Mouse (Mus musculus) lung, embryonic 16.5 days (tissue): ENCODE measurements at regions not wholly inside any gene's neighbourhood (a gene's known extent, or its start where the extent isn't known, plus 50 kb on each side); places are given as distances from the start of the nearest gene placed in this dataset.

Experiments used
- ATAC-seq: fragments of 200-750 bp; cut with Nextera tagmentation; 2 replicates; pipeline ENCODE4 v1.8.0; 2017; ENCODE audit warnings: low read depth, mild to moderate bottlenecking, moderate library complexity
- H3K27ac ChIP-seq: fragments of 300-500 bp; sonication (generic); 2 replicates; pipeline ENCODE4 v1.5.1; 2014; ENCODE audit warnings: mild to moderate bottlenecking, control low read depth, low read length
- H3K27me3 ChIP-seq: fragments of 300-500 bp; sonication (generic); 2 replicates; pipeline ENCODE4 v1.6.1; 2014; ENCODE audit warnings: low read depth, low read length, mixed read lengths; ENCODE audit not compliant: control insufficient read depth, insufficient read depth
- H3K36me3 ChIP-seq: fragments of 300-500 bp; sonication (generic); 2 replicates; pipeline ENCODE4 v1.6.1; 2014; ENCODE audit warnings: low read length; ENCODE audit not compliant: control insufficient read depth, insufficient read depth
- H3K4me1 ChIP-seq: fragments of 300-500 bp; sonication (generic); replicated peaks from 2 replicates; pipeline ENCODE4 v1.6.1; 2014; ENCODE audit warnings: low read length, mixed read lengths; ENCODE audit not compliant: control insufficient read depth, insufficient read depth
- H3K4me2 ChIP-seq: fragments of 300-500 bp; sonication (generic); 2 replicates; pipeline ENCODE4 v1.6.1; 2014; ENCODE audit warnings: low read depth, low read length, control low read depth
- H3K4me3 ChIP-seq: fragments of 300-500 bp; sonication (generic); 2 replicates; pipeline ENCODE4 v1.5.1; 2014; ENCODE audit warnings: mild to moderate bottlenecking, low read length, control low read depth
- H3K9ac ChIP-seq: fragments of 300-500 bp; sonication (generic); 2 replicates; pipeline ENCODE4 v1.6.1; 2014; ENCODE audit warnings: low read length, control low read depth
- H3K9me3 ChIP-seq: fragments of 300-500 bp; sonication (generic); 2 replicates; pipeline ENCODE4 v1.6.1; 2016; ENCODE audit warnings: low read length; ENCODE audit not compliant: control insufficient read depth
- WGBS: fragments of 180-500 bp; shearing (Covaris S2); extraction: QIAGEN DNeasy Blood & Tissue Kit; methylation state at CpG from one replicate; pipeline ENCODE4 v1.1.7; 2014; 5-methylcytosine and 5-hydroxymethylcytosine counted together

- Histone ChIP-seq H3K4me2 (no peak overlapping the region), H3K4me1 (no peaks in the 10 kb centered on the region), H3K36me3 (no peaks in the 10 kb centered on the region), H3K4me3 (no peak overlapping the region), H3K27ac (no peak overlapping the region), H3K27me3 (no peaks in the 10 kb centered on the region), H3K9me3 (no peaks in the 10 kb centered on the region), H3K9ac (no peak overlapping the region)
- 95% methylated on average over 2 of the region's 2 CpGs for WGBS
- ATAC-seq, result no peak
Observed at GRCm38 (mm10) chr16:55547095-55547494, 249.3 kb upstream of the Zpld1 start.

- Histone ChIP-seq H3K9me3 (no peaks in the 10 kb centered on the region), H3K4me2 (no peak overlapping the region), H3K9ac (no peak overlapping the region), H3K4me3 (no peak overlapping the region), H3K27ac (no peak overlapping the region), H3K4me1 (no peaks in the 10 kb centered on the region), H3K27me3 (no peaks in the 10 kb centered on the region), H3K36me3 (no peaks in the 10 kb centered on the region)
- 78% methylated on average over 3 of the region's 3 CpGs for WGBS
- ATAC-seq, result no peak
Observed at GRCm38 (mm10) chr16:55540336-55541015, 242.7 kb upstream of the Zpld1 start.

- Histone ChIP-seq H3K4me3 (no peak overlapping the region), H3K36me3 (no peaks in the 10 kb centered on the region), H3K9ac (no peak overlapping the region), H3K27me3 (no peaks in the 10 kb centered on the region), H3K4me1 (no peaks in the 10 kb centered on the region), H3K4me2 (no peak overlapping the region), H3K27ac (no peak overlapping the region), H3K9me3 (no peaks in the 10 kb centered on the region)
- WGBS, result 57% methylated on average over 1 of the region's 1 CpGs
- no peak for ATAC-seq
Observed at GRCm38 (mm10) chr16:55539179-55539578, 241.4 kb upstream of the Zpld1 start.

- H3K27ac ChIP-seq, result no peak overlapping the region
- H3K4me1 ChIP-seq, result no peaks in the 10 kb centered on the region
- H3K4me3 ChIP-seq, result no peak overlapping the region
- no peak for ATAC-seq
- WGBS, result 67% methylated on average over 5 of the region's 5 CpGs
- no peaks in the 10 kb centered on the region for H3K27me3 ChIP-seq
- no peak overlapping the region for H3K9ac ChIP-seq
- H3K9me3 ChIP-seq, result no peaks in the 10 kb centered on the region
- H3K36me3 ChIP-seq, result no peaks in the 10 kb centered on the region
- no peak overlapping the region for H3K4me2 ChIP-seq
Observed at GRCm38 (mm10) chr16:55537548-55537947, 239.8 kb upstream of the Zpld1 start.

- no peak overlapping the region for H3K4me2 ChIP-seq
- no peak overlapping the region for H3K27ac ChIP-seq
- no peaks in the 10 kb centered on the region for H3K36me3 ChIP-seq
- WGBS, result 63% methylated on average over 3 of the region's 3 CpGs
- H3K4me3 ChIP-seq, result no peak overlapping the region
- no peaks in the 10 kb centered on the region for H3K9me3 ChIP-seq
- H3K4me1 ChIP-seq, result no peaks in the 10 kb centered on the region
- no peaks in the 10 kb centered on the region for H3K27me3 ChIP-seq
- no peak for ATAC-seq
- no peak overlapping the region for H3K9ac ChIP-seq
Observed at GRCm38 (mm10) chr16:55532686-55533085, 234.9 kb upstream of the Zpld1 start.

- no peak overlapping the region for H3K4me3 ChIP-seq
- H3K4me1 ChIP-seq, result peaks cover 6% of the 10 kb centered on the region; the same call in 1 of the 2 replicates
- no peak overlapping the region for H3K9ac ChIP-seq
- H3K27ac ChIP-seq, result no peak overlapping the region
- H3K27me3 ChIP-seq, result no peaks in the 10 kb centered on the region
- no peak for ATAC-seq
- H3K9me3 ChIP-seq, result no peaks in the 10 kb centered on the region
- no peaks in the 10 kb centered on the region for H3K36me3 ChIP-seq
- H3K4me2 ChIP-seq, result no peak overlapping the region
Observed at GRCm38 (mm10) chr16:55530844-55531243, 233.1 kb upstream of the Zpld1 start.

GRCm38 (mm10) chr16:55527680-55528079 lies 229.9 kb upstream of the Zpld1 start:
- Histone ChIP-seq H3K27me3 (no peaks in the 10 kb centered on the region), H3K36me3 (no peaks in the 10 kb centered on the region), H3K4me1 (peaks cover 6% of the 10 kb centered on the region; the same call in 1 of the 2 replicates), H3K4me2 (no peak overlapping the region), H3K9me3 (no peaks in the 10 kb centered on the region), H3K9ac (no peak overlapping the region), H3K27ac (no peak overlapping the region), H3K4me3 (no peak overlapping the region)
- ATAC-seq, result no peak
- 86% methylated on average over 5 of the region's 5 CpGs for WGBS

GRCm38 (mm10) chr16:55526230-55526842 lies 228.6 kb upstream of the Zpld1 start:
- no peaks in the 10 kb centered on the region for H3K27me3 ChIP-seq
- no peaks in the 10 kb centered on the region for H3K9me3 ChIP-seq
- H3K4me1 ChIP-seq, result peaks cover 6% of the 10 kb centered on the region; the same call in 1 of the 2 replicates
- 51% methylated on average over 5 of the region's 5 CpGs for WGBS
- H3K27ac ChIP-seq, result no peak overlapping the region
- H3K36me3 ChIP-seq, result no peaks in the 10 kb centered on the region
- no peak for ATAC-seq
- H3K4me2 ChIP-seq, result no peak overlapping the region
- no peak overlapping the region for H3K4me3 ChIP-seq
- no peak overlapping the region for H3K9ac ChIP-seq

- peak; percentile 89 for ATAC-seq
- H3K9me3 ChIP-seq, result no peaks in the 10 kb centered on the region
- 56% methylated on average over 1 of the region's 1 CpGs for WGBS
- H3K27ac ChIP-seq, result peak overlapping the region; percentile 66
- H3K4me1 ChIP-seq, result peaks cover 6% of the 10 kb centered on the region; the same call in 1 of the 2 replicates
- no peaks in the 10 kb centered on the region for H3K36me3 ChIP-seq
- H3K27me3 ChIP-seq, result no peaks in the 10 kb centered on the region
- H3K4me3 ChIP-seq, result no peak overlapping the region
- H3K4me2 ChIP-seq, result no peak overlapping the region
- no peak overlapping the region for H3K9ac ChIP-seq
Observed at GRCm38 (mm10) chr16:55523264-55523663, 225.5 kb upstream of the Zpld1 start.
